Mouse (Mus musculus): Measurements from ENCODE around the gene Msl1. TPM values are rescaled to one million over a fixed set of nuclear protein-coding genes. Genes with fewer than 3 reads are reported as not detected.
"Not testable (repeated sequence)": the region's sequence is repeated elsewhere in the genome, so short reads cannot be mapped to it uniquely, and the experiment has no call there.

The Msl1 gene
- total RNA-seq, 2 experiments from 2014 or later = 49.0 to 55.3 TPM

DNA sequence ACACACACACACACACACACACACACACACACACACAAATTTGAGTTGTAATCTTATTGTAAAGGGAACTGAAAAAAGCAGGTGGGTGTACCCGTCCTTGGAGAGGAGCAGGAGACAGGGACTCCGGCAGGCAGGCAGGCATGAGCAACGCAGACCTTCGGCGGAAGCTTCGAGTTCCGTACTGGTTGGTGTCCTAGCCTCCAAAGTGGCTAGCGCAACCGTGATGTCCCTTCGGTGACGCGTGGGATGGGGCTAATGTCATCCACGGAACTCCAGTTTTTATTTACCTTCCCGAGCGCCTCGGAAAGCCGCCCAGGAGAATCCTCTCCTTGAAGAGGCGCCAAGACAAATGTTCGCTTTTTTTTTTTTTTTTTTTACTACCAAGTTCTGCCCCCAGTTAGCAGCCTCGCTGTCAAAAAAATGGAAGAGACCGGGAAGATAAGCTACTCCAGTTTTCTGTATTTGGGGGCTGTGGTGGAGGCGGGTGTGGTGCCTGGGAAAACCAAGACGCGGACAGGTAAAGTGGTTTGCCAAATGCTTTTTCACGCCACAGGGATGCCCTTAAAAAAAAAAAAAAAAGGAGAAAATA, 6.0 kb upstream of the Msl1 start:
- DNase-seq = peak; percentile 36
- intact Hi-C loops (cut with DNase I; ENCODE audit: low total_unique reads) = loop anchor here (5.0 kb wide), 1 partner anchor 92 kb away; no protein-coding TSS in a partner anchor

DNA sequence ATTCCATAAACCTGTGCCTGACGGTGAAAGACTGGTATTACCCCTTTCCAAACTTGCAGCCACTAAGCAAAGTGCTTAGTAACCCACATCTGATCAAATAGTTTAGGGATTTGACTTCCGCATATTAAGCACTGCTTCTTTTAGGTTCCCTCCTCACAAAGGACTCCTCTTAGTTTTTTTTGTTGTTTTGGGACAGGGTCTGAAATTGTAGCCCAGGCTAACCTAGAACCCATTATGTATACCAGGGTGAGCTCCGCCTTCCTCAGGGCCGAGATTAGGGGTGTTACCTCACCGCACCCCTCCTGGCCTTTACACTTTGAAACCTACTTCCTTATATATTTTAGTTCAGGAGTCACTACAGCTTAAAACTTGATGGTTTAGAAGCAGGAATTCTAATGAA, 5.5 kb upstream of the Msl1 start:
- intact Hi-C loops (cut with DNase I; ENCODE audit: low total_unique reads) = loop anchor here (5.0 kb wide), 1 partner anchor 93 kb away; no protein-coding TSS in a partner anchor
- DNase-seq = no peak

DNA sequence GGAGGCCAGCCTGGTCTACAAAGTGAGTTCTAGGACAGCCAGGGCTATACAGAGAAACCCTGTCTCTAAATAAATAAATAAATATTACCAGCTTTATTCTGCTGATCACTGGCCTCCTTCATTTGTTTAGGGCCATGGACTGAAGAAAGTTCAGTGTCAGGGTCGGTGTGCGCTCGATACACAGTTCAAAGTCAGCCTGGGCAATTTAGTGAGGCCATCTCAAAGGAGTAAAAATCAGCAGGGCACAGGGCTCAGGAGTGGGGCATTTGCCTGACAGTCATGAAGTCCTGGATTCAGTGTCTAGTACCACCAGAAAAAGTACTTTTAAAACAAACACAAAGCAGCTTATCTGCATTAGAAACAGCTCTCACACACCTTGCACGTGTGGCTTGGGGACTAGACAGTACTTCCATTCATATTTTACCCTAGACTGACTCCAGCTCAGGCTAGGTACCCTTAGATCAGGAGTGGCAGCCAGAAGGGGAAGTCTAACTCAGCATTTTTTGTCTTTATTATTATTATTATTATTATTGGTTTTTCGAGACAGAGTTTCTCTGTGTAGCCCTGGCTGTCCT, 4.6 kb upstream of the Msl1 start:
- intact Hi-C loops (cut with DNase I; ENCODE audit: low total_unique reads) = no loop called here

DNA sequence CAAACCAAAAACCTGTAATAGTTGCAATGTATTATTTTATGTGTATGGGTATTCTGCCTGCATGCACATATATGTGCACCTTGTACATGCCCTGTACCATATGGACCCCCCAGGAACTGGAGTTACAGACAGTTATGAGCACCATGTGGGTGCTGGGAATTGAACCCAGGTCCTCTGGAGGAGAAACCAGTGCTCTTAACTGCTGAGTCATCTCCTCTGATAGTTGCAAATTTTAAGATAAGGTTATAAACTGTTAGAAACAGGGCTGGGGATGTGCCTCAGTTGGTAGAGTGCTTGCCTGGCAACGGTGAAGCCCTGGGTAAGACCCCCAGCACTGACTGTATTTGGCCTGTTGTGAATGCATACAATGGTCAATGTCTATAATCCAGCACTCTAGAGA, 3.9 kb upstream of the Msl1 start:
- DNase-seq = no peak
- intact Hi-C loops (cut with DNase I; ENCODE audit: low total_unique reads) = no loop called here

More for the DNA sequence above, 4.6 kb upstream of the Msl1 start:
- no peak for DNase-seq

DNA sequence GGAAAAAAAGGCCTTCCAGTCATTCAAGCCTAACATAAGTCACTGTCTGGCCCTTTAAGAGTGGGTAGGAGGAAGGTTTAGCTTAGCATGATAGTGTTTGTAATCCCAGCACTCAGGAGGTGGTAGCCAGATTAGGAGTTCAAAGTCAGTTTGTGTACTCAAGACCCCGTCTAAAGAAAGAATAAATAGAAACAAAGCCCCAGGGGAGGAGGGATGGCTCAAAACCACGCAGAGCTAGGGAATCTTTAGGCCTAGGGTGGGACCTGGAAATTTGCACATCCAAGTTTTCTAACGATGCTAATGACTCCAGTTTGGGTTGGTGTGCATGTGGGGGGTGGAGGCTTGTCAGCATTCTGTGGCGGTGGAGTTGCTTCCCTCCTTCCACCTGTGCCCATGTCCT, 3.2 kb upstream of the Msl1 start:
- no peak for DNase-seq
- intact Hi-C loops (cut with DNase I; ENCODE audit: low total_unique reads) = no loop called here

DNA sequence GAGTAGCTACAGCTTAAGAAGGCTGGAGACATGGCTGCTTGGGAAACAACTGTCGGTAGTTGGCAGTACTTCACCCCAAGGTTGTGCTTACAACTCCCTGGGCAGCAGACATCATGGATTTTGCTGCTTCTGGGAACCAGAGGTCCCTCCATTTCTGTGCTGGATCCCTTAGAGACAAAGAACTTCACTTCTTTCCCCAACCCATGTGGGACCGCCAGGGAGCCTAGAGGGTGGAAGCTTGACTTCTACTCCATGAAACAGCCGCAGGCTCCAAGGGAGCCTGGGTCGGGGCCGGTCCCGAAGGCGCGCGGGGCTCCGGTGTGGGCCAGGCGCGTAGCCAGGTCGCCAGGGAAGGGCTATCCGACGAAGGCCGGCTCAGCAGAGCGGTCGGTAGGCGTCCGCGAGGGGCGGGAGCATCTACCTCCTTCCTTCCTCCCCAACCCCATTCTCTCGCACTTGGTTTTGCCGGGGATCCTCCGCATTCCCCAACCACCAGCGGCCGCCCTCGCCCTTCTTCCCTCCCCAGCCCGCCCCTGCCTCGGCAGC, 774 bp upstream of the Msl1 start:
- intact Hi-C loops (cut with DNase I; ENCODE audit: low total_unique reads) = no loop called here
- peak; percentile 80 for DNase-seq

DNA sequence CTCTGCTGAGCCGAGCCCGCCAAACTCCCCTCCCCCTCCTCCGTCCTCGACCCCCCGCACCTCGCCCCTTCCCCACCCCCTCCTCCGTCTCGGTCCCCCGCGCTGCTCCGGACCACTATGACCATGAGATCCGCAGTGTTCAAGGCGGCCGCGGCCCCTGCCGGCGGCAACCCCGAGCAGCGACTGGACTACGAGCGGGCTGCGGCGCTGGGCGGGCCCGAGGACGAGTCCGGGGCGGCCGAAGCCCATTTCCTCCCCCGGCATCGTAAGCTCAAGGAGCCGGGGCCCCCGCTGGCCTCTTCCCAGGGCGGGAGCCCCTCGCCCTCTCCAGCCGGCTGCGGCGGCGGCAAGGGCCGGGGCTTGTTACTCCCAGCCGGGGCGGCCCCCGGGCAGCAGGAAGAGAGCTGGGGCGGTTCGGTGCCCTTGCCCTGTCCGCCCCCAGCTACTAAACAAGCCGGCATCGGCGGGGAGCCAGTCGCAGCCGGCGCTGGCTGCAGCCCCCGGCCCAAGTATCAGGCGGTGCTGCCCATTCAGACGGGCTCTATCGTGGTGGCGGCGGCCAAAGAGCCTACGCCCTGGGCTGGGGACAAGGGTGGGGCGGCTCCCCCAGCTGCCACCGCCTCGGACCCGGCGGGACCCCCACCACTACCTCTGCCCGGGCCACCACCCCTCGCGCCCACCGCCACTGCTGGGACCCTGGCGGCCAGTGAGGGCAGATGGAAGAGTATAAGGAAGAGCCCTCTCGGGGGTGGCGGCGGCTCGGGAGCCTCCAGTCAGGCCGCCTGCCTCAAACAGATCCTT, 598 bp downstream of the Msl1 start:
- intact Hi-C loops (cut with DNase I; ENCODE audit: low total_unique reads) = no loop called here
- DNase-seq = peak; percentile 58

DNA sequence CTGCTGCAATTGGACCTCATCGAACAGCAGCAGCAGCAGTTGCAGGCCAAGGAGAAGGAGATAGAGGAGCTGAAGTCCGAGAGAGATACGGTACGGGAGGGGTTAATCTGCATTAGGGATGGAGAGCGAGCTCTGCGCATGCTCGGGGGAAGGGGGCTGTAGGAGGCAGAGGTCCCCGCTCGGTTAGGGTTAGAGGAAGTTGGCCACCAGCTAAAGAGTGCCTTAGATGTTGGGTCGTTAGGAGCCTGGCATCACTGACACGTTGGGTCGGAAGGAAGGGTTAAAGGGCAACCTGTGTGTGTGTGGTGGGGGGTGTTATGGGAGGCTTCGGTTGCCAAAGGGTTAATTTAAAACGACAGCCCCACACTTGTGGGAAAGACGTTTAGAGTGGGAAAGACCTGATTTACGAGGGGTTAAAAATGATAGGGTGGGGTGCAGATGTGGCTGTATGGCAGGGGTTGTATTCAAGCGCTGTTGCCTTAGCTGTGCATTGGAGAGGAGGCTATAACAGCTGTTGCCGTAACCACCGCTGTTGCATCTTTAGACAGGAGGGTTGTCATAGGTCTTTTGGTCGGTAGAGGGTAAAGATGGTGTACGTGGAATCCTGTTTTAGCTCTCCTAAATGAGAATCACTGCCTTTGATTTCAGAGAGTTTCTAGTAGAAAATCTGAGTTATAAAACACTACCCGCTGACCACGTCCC, 1.4 kb downstream of the Msl1 start:
- intact Hi-C loops (cut with DNase I; ENCODE audit: low total_unique reads) = no loop called here

DNA sequence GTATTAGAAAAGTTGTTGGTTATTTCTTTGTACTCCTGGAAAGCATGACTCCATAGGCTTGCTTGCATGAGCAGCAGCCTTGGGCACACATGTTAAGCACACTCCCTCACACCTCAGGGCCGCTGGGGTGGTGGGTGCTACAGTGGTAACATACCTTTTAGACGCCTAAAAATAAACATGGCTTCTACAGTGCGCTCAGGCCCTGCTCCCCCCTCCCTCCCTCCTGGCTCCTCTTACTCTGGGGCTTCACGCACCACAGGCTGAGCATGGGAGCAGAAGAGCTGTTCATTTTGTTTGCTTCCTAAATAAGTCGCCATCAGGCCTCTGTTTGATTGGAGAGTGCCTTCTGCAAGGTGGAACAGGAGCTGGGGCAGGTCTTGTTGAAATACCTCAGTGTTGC, 2.0 kb downstream of the Msl1 start:
- no peak for DNase-seq
- intact Hi-C loops (cut with DNase I; ENCODE audit: low total_unique reads) = no loop called here

More for the DNA sequence above, 1.4 kb downstream of the Msl1 start:
- peak; percentile 72 for DNase-seq

DNA sequence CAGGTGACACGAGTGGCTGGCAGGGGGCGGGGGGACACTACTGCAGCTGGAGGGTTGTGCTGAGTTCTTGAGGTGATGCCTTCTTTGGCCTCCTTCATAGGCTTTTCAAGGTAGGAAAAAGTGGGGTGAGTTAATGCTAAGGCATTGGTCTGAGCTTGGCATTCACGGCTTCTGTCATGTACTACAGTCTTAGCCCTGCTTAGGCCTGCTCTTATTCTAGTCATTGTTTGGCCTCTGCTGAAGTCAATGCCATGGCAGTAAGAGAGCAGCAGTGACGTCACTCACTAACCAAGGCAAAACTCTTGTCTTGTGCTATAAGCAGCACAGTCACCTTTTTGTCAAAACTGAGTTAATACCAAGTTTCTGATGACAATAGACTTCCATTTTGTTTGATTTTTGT, 2.6 kb downstream of the Msl1 start:
- intact Hi-C loops (cut with DNase I; ENCODE audit: low total_unique reads) = no loop called here
- no peak for DNase-seq

DNA sequence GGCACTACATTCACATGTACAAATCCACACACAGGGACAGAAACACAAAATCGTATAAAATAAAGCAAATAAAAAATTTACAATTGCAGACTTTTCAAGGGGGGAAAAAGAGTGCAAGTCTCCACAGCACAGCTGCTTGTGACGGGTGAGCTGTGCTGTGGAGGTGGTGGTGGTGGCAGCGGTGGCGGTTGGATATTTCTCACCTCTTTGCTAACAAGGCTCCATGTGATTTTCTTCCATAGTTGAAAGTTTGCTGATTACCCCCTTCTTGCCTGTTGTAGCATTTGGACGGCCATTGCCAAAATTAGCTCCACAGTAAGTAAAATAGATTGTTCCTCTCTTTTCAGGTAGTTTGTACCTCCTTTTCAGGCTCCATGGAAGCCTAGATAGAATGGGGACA, 9.3 kb downstream of the Msl1 start, which contains the start of gene Casc3:
Gene Casc3, plus strand, starts transcription at position 301 of the 400 bp plus-strand sequence.
- no peak for DNase-seq
- intact Hi-C loops (cut with DNase I; ENCODE audit: low total_unique reads) = no loop called here

DNA sequence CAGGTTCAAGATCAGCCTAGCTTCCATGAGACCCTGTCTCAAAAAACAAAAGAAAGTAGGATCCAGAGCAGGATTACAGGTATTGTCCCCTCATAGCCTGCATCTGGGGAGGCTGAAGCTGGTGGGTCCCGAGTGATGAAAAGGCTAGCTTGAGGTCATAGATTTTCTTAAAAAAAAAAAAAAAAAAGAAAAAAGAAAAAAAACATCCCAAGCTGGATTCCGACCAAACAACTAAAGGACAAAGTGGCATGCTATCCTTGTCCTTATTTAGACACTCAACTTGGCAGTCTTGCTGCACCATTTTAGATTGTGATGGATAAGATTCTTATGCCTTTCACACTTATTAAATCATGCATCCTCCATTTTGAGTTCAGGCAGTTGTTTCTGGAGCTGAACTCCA, 13.1 kb downstream of the Msl1 start:
- intact Hi-C loops (cut with DNase I; ENCODE audit: low total_unique reads) = no loop called here
- no peak for DNase-seq

DNA sequence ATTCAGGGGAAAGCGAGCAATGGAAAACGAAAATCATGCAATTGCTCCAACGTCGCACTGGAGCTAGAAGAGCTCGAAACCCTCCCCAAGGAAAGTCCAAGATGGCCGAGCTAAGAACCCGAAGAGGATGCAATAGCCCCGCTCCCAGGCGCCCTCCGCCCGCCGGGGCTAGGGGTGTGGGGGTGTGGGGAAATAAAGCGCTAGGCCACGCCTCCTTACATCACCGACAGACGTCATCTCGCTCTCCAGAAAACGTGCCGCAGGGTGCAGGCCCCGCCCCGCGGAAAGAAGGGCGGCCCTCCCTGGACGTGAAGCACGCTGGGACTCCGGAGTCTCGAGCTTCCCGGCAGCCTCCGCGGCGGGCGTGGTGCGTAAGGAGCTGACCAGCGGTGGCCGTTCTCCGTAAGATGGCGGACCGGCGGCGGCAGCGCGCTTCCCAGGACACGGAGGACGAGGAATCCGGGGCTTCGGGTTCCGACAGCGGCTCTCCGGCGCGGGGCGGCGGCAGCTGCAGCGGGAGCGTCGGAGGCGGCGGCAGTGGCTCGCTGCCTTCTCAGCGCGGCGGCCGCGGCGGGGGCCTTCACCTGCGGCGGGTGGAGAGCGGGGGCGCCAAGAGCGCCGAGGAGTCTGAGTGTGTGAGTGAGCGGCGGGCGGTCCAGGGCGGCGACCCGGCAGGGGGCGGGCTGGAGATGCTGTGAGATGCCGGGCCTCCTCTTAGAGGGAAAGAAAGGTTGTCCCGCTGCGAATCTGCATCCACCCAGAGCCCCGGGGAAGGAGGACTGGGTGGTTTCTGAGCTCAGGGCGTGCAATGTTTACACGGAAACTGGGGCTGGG, 14.4 kb downstream of the Msl1 start:
- intact Hi-C loops (cut with DNase I; ENCODE audit: low total_unique reads) = no loop called here

DNA sequence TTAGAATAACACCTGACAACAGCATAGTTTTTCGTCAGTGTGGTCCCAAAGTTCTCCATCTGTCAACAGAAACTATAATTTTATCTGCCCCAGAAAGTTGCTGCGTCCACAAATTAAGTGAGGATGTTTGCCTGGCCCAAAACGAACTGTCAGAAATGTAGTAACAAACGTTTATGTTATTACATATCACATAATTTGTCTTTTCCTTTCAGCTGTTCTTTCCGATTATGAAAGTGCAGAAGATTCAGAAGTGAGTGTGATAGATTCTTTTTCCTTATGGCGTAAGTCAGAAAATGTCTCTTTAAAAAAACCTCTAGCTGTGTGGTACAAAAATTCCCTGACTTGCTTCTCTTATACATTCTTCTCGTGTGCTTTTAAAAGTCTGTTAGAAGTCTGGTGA, 15.4 kb downstream of the Msl1 start:
- DNase-seq = no peak
- intact Hi-C loops (cut with DNase I; ENCODE audit: low total_unique reads) = no loop called here

More for the DNA sequence above, 14.4 kb downstream of the Msl1 start:
- DNase-seq = peak; percentile 99

DNA sequence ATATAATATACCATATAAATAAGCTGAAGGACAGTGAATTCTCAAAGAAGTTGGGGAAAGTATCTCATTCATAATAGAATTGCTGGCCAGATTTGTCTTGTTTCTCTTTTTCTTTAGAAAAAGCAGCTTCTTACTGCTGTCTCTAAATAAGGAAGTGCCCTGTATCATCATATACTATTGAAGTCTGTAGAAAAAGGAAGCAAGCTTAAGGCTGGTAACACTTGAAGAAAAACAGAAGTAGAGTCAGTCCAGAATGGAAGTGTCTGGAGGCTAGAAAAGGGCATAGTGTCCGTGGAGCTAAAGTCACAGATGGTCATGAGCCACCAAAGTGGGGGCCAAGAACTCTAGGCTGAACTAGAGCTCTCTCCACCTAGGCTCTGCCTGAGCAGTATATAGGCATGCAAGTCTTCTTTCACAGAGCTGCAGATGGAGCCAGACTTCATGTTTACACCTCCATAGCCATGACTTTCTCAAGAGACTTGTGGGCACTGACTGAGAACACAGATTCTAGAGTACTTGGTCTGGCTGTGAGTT, 21.5 kb downstream of the Msl1 start:
- no peak for DNase-seq
- intact Hi-C loops (cut with DNase I; ENCODE audit: low total_unique reads) = no loop called here

DNA sequence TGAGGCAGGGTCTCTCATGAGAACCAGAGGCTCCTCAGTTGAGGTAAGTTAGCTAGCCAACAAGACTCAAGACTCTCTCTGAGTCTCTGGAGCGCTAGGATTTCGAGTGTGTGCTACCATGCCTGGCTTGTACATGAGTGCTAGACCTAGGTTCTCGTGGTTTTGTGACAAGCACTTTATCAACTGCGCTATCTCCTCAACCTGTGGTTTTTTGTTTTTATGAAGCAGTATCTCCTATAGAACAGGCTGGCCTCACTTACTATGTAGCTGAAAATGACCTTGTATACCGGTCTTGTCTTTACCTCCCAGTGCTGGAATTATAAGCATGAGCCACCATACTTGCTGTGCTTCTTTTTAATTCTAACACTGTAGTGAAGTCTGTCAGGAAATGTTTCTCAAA, 25.7 kb downstream of the Msl1 start:
- no peak for DNase-seq
- intact Hi-C loops (cut with DNase I; ENCODE audit: low total_unique reads) = no loop called here

DNA sequence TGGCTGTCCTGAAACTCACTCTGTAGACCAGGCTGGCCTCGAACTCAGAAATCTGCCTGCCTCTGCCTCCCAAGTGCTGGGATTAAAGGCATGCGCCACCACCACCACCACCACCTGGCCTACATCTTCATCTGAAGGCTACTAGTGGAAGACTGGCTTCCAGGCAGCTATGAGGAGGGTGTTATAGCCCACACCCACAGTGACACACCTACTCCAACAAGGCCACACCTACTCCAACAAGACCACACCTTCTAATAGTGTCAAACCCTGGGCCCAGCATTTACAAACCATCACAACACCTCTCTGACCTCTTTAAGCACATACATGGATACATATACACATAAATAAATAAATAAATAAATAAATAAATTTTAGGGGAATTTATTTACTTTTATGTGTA, 30.8 kb downstream of the Msl1 start:
- not testable (repeated sequence) for DNase-seq
- intact Hi-C loops (cut with DNase I; ENCODE audit: low total_unique reads) = loop anchor here (5.0 kb wide), 1 partner anchor 124 kb away; the partner anchor contains the start of gene Csf3

DNA sequence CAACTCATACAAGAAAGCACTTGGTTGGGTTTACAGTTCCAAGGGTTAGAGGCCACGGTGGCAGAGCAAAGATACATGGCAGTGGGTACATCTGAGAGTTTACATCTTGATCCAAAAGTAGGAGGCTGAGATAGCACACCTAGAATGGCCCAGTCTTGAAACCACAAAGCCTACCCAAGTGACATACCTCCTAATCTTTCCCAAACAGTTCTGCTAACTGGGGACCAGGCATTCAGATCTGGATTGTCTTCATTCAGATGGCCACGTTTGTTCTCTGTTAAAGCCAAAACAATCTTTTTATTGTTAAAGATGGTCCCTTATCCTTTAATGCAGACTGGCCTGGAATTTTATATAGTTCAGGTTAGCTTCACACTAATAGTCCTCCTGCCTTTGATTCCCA, 32.6 kb downstream of the Msl1 start:
- DNase-seq = no peak
- intact Hi-C loops (cut with DNase I; ENCODE audit: low total_unique reads) = loop anchor here (5.0 kb wide), 1 partner anchor 126 kb away; the partner anchor contains the start of gene Csf3
